ENCODE assay signal across 20 mouse cellular contexts in the genomic region with DNA sequence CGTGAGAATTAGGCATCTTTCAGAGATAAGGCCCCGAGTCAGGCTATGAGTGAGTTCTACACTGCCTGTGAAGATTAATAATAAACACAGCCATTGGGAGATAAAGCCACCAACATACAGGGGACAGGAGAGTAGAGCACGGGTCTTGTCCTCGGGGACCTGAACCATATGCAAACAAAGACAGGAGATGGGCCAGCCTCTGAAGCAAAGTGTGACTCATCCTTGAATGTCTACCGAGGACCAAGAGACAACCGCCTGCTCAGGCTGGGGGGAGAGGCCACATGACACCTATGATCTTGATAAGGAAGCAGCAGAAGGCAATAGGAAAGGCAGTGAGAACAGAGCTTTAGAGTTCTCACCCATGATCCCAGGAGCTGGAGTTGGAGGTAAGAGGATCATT.
"Had no signal": no experiment of that assay in that cellular context is flagged by ENCODE, and none has a peak within 500 bp of the region (broad histone marks: within the 10 kb centered on the region; RNA-seq: fewer than 3 reads in every experiment).

No protein-coding gene starts in this region.

- H3K36me3 ChIP-seq: liver, embryonic 13.5 days; midbrain, embryonic 15.5 days; neural tube, embryonic 12.5 days; neural tube, embryonic 15.5 days had no signal

- H3K9ac ChIP-seq: liver, embryonic 13.5 days; midbrain, embryonic 15.5 days; neural tube, embryonic 12.5 days; neural tube, embryonic 15.5 days had no signal

- H3K9me3 ChIP-seq: liver, embryonic 13.5 days; midbrain, embryonic 15.5 days; neural tube, embryonic 12.5 days; neural tube, embryonic 15.5 days had no signal

- DNase-seq: kidney, adult 9 months; kidney, postnatal 25 days; layer of hippocampus, adult 9-11 months; layer of hippocampus, postnatal 36 days; liver, embryonic 13.5 days; lung, adult 2 months; lung, postnatal 14 days; lung, postnatal 4 days; right cerebral cortex, adult 18-20 months; right cerebral cortex, postnatal 14 days; right cerebral cortex, postnatal 4 days; thymus, adult 18-20 months; thymus, postnatal 36 days had no signal

- H3K4me2 ChIP-seq: liver, embryonic 13.5 days; midbrain, embryonic 11.5 days; midbrain, embryonic 15.5 days; neural tube, embryonic 12.5 days; neural tube, embryonic 15.5 days had no signal

- H3K4me3 ChIP-seq: layer of hippocampus, adult 2 months; left cerebral cortex, adult 2 months; liver, embryonic 13.5 days; midbrain, embryonic 15.5 days; neural tube, embryonic 12.5 days; neural tube, embryonic 15.5 days had no signal

- H3K4me1 ChIP-seq: liver, embryonic 13.5 days; midbrain, embryonic 15.5 days; neural tube, embryonic 12.5 days; neural tube, embryonic 15.5 days had no signal

- ATAC-seq: midbrain, embryonic 15.5 days had no signal

- H3K27ac ChIP-seq: kidney, postnatal 0 days; layer of hippocampus, adult 2 months; left cerebral cortex, adult 2 months; liver, embryonic 13.5 days; midbrain, embryonic 15.5 days; neural tube, embryonic 12.5 days; neural tube, embryonic 15.5 days had no signal

- H3K27me3 ChIP-seq: liver, embryonic 13.5 days; midbrain, embryonic 15.5 days; neural tube, embryonic 15.5 days had no signal
